Mouse (Mus musculus) liver, embryonic 15.5 days (tissue): ENCODE results near the gene Lemd1. TPM values are rescaled to one million over a fixed set of nuclear protein-coding genes. Genes with fewer than 3 reads are reported as not detected.

ENCODE experiments used
- ATAC-seq: fragments of 200-750 bp; cut with Nextera tagmentation; 2 replicates; pipeline ENCODE4 v1.8.0; 2017; ENCODE audit warnings: moderate number of reproducible peaks, mild to moderate bottlenecking, moderate library complexity; ENCODE audit not compliant: insufficient read depth
- H3K27ac ChIP-seq: fragments of 300-500 bp; sonication (generic); replicated peaks from 2 replicates; pipeline ENCODE4 v1.5.1; 2015; ENCODE audit warnings: mild to moderate bottlenecking, inconsistent platforms
- H3K27me3 ChIP-seq: fragments of 300-500 bp; sonication (generic); 2 replicates; pipeline ENCODE4 v1.6.1; 2015; ENCODE audit warnings: mild to moderate bottlenecking, inconsistent platforms
- H3K36me3 ChIP-seq: fragments of 300-500 bp; sonication (generic); replicated peaks from 2 replicates; pipeline ENCODE4 v1.6.1; 2015; ENCODE audit warnings: moderate library complexity, mild to moderate bottlenecking, inconsistent platforms
- H3K4me1 ChIP-seq: fragments of 300-500 bp; sonication (generic); replicated peaks from 2 replicates; pipeline ENCODE4 v1.6.1; 2015; ENCODE audit warnings: inconsistent platforms
- H3K4me2 ChIP-seq: fragments of 300-500 bp; sonication (generic); 2 replicates; pipeline ENCODE4 v1.6.1; 2015; ENCODE audit warnings: moderate library complexity, mild to moderate bottlenecking, inconsistent platforms
- H3K4me3 ChIP-seq: fragments of 300-500 bp; sonication (generic); replicated peaks from 2 replicates; pipeline ENCODE4 v1.5.1; 2015; ENCODE audit warnings: mild to moderate bottlenecking, inconsistent platforms
- H3K9ac ChIP-seq: fragments of 300-500 bp; sonication (generic); 2 replicates; pipeline ENCODE4 v1.6.1; 2015; ENCODE audit warnings: moderate library complexity, mild to moderate bottlenecking, inconsistent platforms
- H3K9me3 ChIP-seq: fragments of 300-500 bp; sonication (generic); replicated peaks from 2 replicates; pipeline ENCODE4 v1.6.1; 2016; ENCODE audit warnings: inconsistent platforms
- WGBS: fragments of 180-500 bp; shearing (Covaris S2); methylation state at CpG from one replicate; pipeline ENCODE4 v1.1.7; 2015; ENCODE audit warnings: mixed read lengths; ENCODE audit not compliant: insufficient replicate concordance; 5-methylcytosine and 5-hydroxymethylcytosine counted together
- polyA plus RNA-seq: library from polyadenylated mRNA; unstranded; fragments of >200 nt; fragmentation: Nextera tagmentation; extraction: Ambion mirVana; gene quantifications from 2 replicates; pipeline ENCODE4 v1.2.1, GENCODE M21; 2015

Lemd1 gene
- polyA plus RNA-seq, 1 experiment from 2014 or later, result not detected

GRCm38 (mm10) chr1:132261058-132261457 lies 69.8 kb downstream of the Lemd1 start:
- H3K4me3 ChIP-seq, result no peak overlapping the region
- H3K9ac ChIP-seq, result no peak overlapping the region
- peaks cover 19% of the 10 kb centered on the region for H3K4me1 ChIP-seq
- H3K27ac ChIP-seq, result no peak overlapping the region
- WGBS, result 39% methylated on average over 5 of the region's 5 CpGs
- no peak overlapping the region for H3K4me2 ChIP-seq
- H3K36me3 ChIP-seq, result no peaks in the 10 kb centered on the region
- ATAC-seq, result no peak
- no peaks in the 10 kb centered on the region for H3K9me3 ChIP-seq
- no peaks in the 10 kb centered on the region; the same call in 1 of the 2 replicates for H3K27me3 ChIP-seq

- Histone ChIP-seq H3K4me1 (peaks cover 19% of the 10 kb centered on the region), H3K4me2 (no peak overlapping the region), H3K9ac (no peak overlapping the region), H3K9me3 (no peaks in the 10 kb centered on the region), H3K27ac (no peak overlapping the region), H3K4me3 (no peak overlapping the region), H3K27me3 (no peaks in the 10 kb centered on the region), H3K36me3 (no peaks in the 10 kb centered on the region)
- 89% methylated on average over 4 of the region's 4 CpGs for WGBS
- ATAC-seq, result no peak
These were observed 72.4 kb downstream of the Lemd1 start for GRCm38 (mm10) chr1:132263618-132264017.

GRCm38 (mm10) chr1:132264577-132264976 lies 73.3 kb downstream of the Lemd1 start:
- Histone ChIP-seq H3K9ac (no peak overlapping the region), H3K36me3 (no peaks in the 10 kb centered on the region), H3K4me1 (peaks cover 19% of the 10 kb centered on the region), H3K4me2 (peak overlapping the region; percentile 35), H3K4me3 (no peak overlapping the region), H3K9me3 (no peaks in the 10 kb centered on the region), H3K27ac (no peak overlapping the region), H3K27me3 (peaks cover 5% of the 10 kb centered on the region; the same call in 1 of the 2 replicates)
- 39% methylated on average over 7 of the region's 7 CpGs for WGBS
- ATAC-seq, result peak; percentile 97

- Histone ChIP-seq H3K9ac (no peak overlapping the region), H3K27me3 (peaks cover 6% of the 10 kb centered on the region; the same call in 1 of the 2 replicates), H3K4me3 (no peak overlapping the region), H3K27ac (no peak overlapping the region), H3K4me2 (no peak overlapping the region; the same call in 1 of the 2 replicates), H3K9me3 (no peaks in the 10 kb centered on the region), H3K4me1 (peaks cover 19% of the 10 kb centered on the region), H3K36me3 (no peaks in the 10 kb centered on the region)
- 66% methylated on average over 8 of the region's 8 CpGs for WGBS
- no peak for ATAC-seq
These were observed 74.1 kb downstream of the Lemd1 start for GRCm38 (mm10) chr1:132265211-132265859.

GRCm38 (mm10) chr1:132265936-132266335 lies 74.7 kb downstream of the Lemd1 start:
- H3K4me2 ChIP-seq, result no peak overlapping the region
- H3K27ac ChIP-seq, result no peak overlapping the region
- 78% methylated on average over 10 of the region's 10 CpGs for WGBS
- no peak for ATAC-seq
- no peaks in the 10 kb centered on the region for H3K36me3 ChIP-seq
- peaks cover 6% of the 10 kb centered on the region; the same call in 1 of the 2 replicates for H3K27me3 ChIP-seq
- H3K9me3 ChIP-seq, result no peaks in the 10 kb centered on the region
- no peak overlapping the region for H3K9ac ChIP-seq
- peaks cover 19% of the 10 kb centered on the region for H3K4me1 ChIP-seq
- H3K4me3 ChIP-seq, result no peak overlapping the region

GRCm38 (mm10) chr1:132266791-132267557 lies 75.7 kb downstream of the Lemd1 start:
- WGBS, result 44% methylated on average over 8 of the region's 8 CpGs
- no peak for ATAC-seq
- Histone ChIP-seq H3K27me3 (peaks cover 6% of the 10 kb centered on the region; the same call in 1 of the 2 replicates), H3K4me3 (no peak overlapping the region), H3K36me3 (no peaks in the 10 kb centered on the region), H3K27ac (no peak overlapping the region), H3K4me2 (no peak overlapping the region), H3K9ac (no peak overlapping the region), H3K4me1 (peaks cover 19% of the 10 kb centered on the region), H3K9me3 (no peaks in the 10 kb centered on the region)

- 53% methylated on average over 2 of the region's 2 CpGs for WGBS
- no peak overlapping the region for H3K9ac ChIP-seq
- H3K4me1 ChIP-seq, result peaks cover 19% of the 10 kb centered on the region
- H3K27ac ChIP-seq, result no peak overlapping the region
- H3K4me2 ChIP-seq, result no peak overlapping the region
- H3K4me3 ChIP-seq, result no peak overlapping the region
- H3K9me3 ChIP-seq, result no peaks in the 10 kb centered on the region
- H3K27me3 ChIP-seq, result peaks cover 6% of the 10 kb centered on the region; the same call in 1 of the 2 replicates
- no peak for ATAC-seq
- no peaks in the 10 kb centered on the region for H3K36me3 ChIP-seq
These were observed 76.7 kb downstream of the Lemd1 start for GRCm38 (mm10) chr1:132267959-132268358.

- H3K9me3 ChIP-seq, result no peaks in the 10 kb centered on the region
- no peak overlapping the region for H3K4me2 ChIP-seq
- H3K9ac ChIP-seq, result no peak overlapping the region
- no peak overlapping the region for H3K27ac ChIP-seq
- peaks cover 6% of the 10 kb centered on the region; the same call in 1 of the 2 replicates for H3K27me3 ChIP-seq
- H3K4me1 ChIP-seq, result peaks cover 19% of the 10 kb centered on the region
- no peak overlapping the region for H3K4me3 ChIP-seq
- WGBS, result 65% methylated on average over 7 of the region's 7 CpGs
- H3K36me3 ChIP-seq, result no peaks in the 10 kb centered on the region
- ATAC-seq, result no peak
These were observed 77.3 kb downstream of the Lemd1 start for GRCm38 (mm10) chr1:132268418-132269060.

- H3K27me3 ChIP-seq, result peaks cover 6% of the 10 kb centered on the region; the same call in 1 of the 2 replicates
- ATAC-seq, result no peak
- H3K4me2 ChIP-seq, result no peak overlapping the region
- no peak overlapping the region for H3K9ac ChIP-seq
- no peaks in the 10 kb centered on the region for H3K9me3 ChIP-seq
- WGBS, result 55% methylated on average over 3 of the region's 3 CpGs
- no peak overlapping the region for H3K27ac ChIP-seq
- no peaks in the 10 kb centered on the region for H3K36me3 ChIP-seq
- H3K4me3 ChIP-seq, result no peak overlapping the region
- H3K4me1 ChIP-seq, result no peaks in the 10 kb centered on the region
These were observed 80.0 kb downstream of the Lemd1 start for GRCm38 (mm10) chr1:132271237-132271636.

- H3K36me3 ChIP-seq, result no peaks in the 10 kb centered on the region
- peaks cover 2% of the 10 kb centered on the region; the same call in 1 of the 2 replicates for H3K27me3 ChIP-seq
- H3K4me3 ChIP-seq, result no peak overlapping the region
- H3K4me2 ChIP-seq, result no peak overlapping the region
- H3K9me3 ChIP-seq, result no peaks in the 10 kb centered on the region
- H3K4me1 ChIP-seq, result no peaks in the 10 kb centered on the region
- H3K27ac ChIP-seq, result no peak overlapping the region
- 48% methylated on average over 3 of the region's 3 CpGs for WGBS
- no peak for ATAC-seq
- no peak overlapping the region for H3K9ac ChIP-seq
These were observed 85.5 kb downstream of the Lemd1 start for GRCm38 (mm10) chr1:132276694-132277093.

GRCm38 (mm10) chr1:132277124-132277523 lies 85.9 kb downstream of the Lemd1 start:
- Histone ChIP-seq H3K9me3 (no peaks in the 10 kb centered on the region), H3K4me3 (no peak overlapping the region), H3K9ac (no peak overlapping the region), H3K4me2 (no peak overlapping the region), H3K36me3 (no peaks in the 10 kb centered on the region), H3K27me3 (peaks cover 2% of the 10 kb centered on the region; the same call in 1 of the 2 replicates), H3K4me1 (no peaks in the 10 kb centered on the region), H3K27ac (no peak overlapping the region)
- WGBS, result 59% methylated on average over 6 of the region's 6 CpGs
- ATAC-seq, result no peak
